Mouse (Mus musculus): ENCODE measurements around the gene Cdkn2c.

GRCm38 (mm10) chr4:109667518-109667917 is 529 bp upstream of the Cdkn2c start:
- TF ChIP-seq CTCF (IDR thresholded peaks at IDR 0.05) (no peak), EP300 (IDR thresholded peaks at IDR 0.05) (no peak)
